Mouse (Mus musculus): ENCODE data around the gene Gm10097.

- no peak for TF ChIP-seq CTCF (IDR thresholded peaks at IDR 0.05; ENCODE audit: extremely low read depth, insufficient read depth, low read length)
- no peak for TF ChIP-seq POLR2A (IDR thresholded peaks at IDR 0.05; ENCODE audit: extremely low read depth, insufficient read depth, low read length)
Measured at GRCm38 (mm10) chr10:5056243-5056735, 12.7 kb upstream of the Gm10097 start.

All from cortical plate, adult 2 months (tissue).